ENCODE assay signal across 14 mouse cellular contexts in the genomic region with DNA sequence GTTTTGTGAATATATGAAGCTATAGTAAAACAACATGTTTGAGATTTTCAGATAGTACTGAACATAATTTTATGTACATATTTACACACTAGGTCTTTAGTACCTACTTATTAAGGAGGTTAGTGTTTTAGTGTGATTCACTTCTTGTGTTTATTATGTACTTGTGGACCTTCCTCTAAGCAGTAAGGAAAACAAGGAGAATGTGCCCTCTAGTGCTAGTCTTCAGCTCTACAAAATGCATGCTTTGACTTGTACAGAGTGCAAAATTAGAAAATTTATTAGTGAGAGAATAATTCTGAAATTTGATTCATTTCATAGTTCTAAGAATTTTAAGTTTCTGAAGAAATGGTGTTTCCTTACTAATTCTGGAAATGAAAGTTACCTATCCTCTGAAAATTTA. TPM values are rescaled to one million over a fixed set of nuclear protein-coding genes. Genes with fewer than 3 reads are reported as not detected.
DNase-seq lines count a peak whose midpoint lies in the region; ATAC-seq and TF ChIP-seq lines count a peak whose summit lies in the region.
"Had no signal": no experiment of that assay in that cellular context is flagged by ENCODE, and none has a peak within 500 bp of the region (broad histone marks: within the 10 kb centered on the region; RNA-seq: fewer than 3 reads in every experiment).

No protein-coding gene starts in this region.

- TF ChIP-seq RAD21 in MEL (IDR thresholded peaks at IDR 0.05; ENCODE audit: low read depth, low read length), result peak; percentile 45

- H3K4me2 ChIP-seq in lung, embryonic 14.5 days, result no peak overlapping the region

- ATAC-seq in lung, embryonic 14.5 days (ENCODE audit: insufficient read depth), result no peak

- peaks cover 42% of the 10 kb centered on the region for H3K79me2 ChIP-seq in MEL (ENCODE audit: control insufficient read depth, insufficient read depth, low read length, poor library complexity)

- TF ChIP-seq CTCF in gastrocnemius, adult 2 months (IDR thresholded peaks at IDR 0.05), result peak; percentile 69
- peak; percentile 41; the same call in 1 of the 2 replicates for TF ChIP-seq CTCF in lung, embryonic 14.5 days (IDR thresholded peaks at IDR 0.05; ENCODE audit: low read depth)
- TF ChIP-seq CTCF in MEL (IDR thresholded peaks at IDR 0.05 in 2 of 3, conservative IDR thresholded peaks at IDR 0.05 in 1 of 3; ENCODE audit: control insufficient read depth in 1 of 3, insufficient read depth in 1 of 3, low read depth in 2 of 3, low read length in 3 of 3, poor library complexity in 1 of 3, severe bottlenecking in 1 of 3), result peak in 1 of 3 experiments; percentile 53; a peak in 3 of 6 replicates

- H3K27me3 ChIP-seq in lung, embryonic 14.5 days (ENCODE audit: insufficient read depth, low read length), result no peaks in the 10 kb centered on the region
- no peaks in the 10 kb centered on the region for H3K27me3 ChIP-seq in MEL (ENCODE audit: control insufficient read depth in 1 of 2, insufficient read depth in 2 of 2, low read length in 2 of 2)

- no peaks in the 10 kb centered on the region for H3K9me3 ChIP-seq in lung, embryonic 14.5 days (ENCODE audit: low read depth, low read length)
- H3K9me3 ChIP-seq in MEL (replicated peaks; ENCODE audit: insufficient read depth, low read length), result no peaks in the 10 kb centered on the region
- H3K9me3 ChIP-seq: hindbrain, embryonic 10.5 days; limb, embryonic 10.5 days had no signal

- TF ChIP-seq EP300 in MEL (IDR thresholded peaks at IDR 0.05; ENCODE audit: low read depth in 1 of 2, low read length in 2 of 2), result no peak

- H3K36me3 ChIP-seq in lung, embryonic 14.5 days (ENCODE audit: insufficient read depth), result no peaks in the 10 kb centered on the region
- peaks cover 0 to 10% of the 10 kb centered on the region in 2 experiments; a peak in 2 of 4 replicates for H3K36me3 ChIP-seq in MEL (ENCODE audit: control insufficient read depth in 1 of 2, insufficient read depth in 2 of 2, low read length in 2 of 2)
- H3K36me3 ChIP-seq: hindbrain, embryonic 10.5 days had no signal

- intact Hi-C loops in gastrocnemius, adult 2 months (cut with DNase I), result loop anchor here (2.0 kb wide), 1 partner anchor 258 kb away; no protein-coding TSS in a partner anchor

- DNase-seq in gastrocnemius, adult 2 months, result no peak
- no peak for DNase-seq in gastrocnemius, postnatal 10 days
- DNase-seq in lung, embryonic 14.5 days, result peak; percentile 60
- DNase-seq in lung, adult 18-20 months, result no peak
- peak; percentile 50 for DNase-seq in MEL (ENCODE audit: low read depth, low spot score)
- DNase-seq in lung, postnatal 36 days, result peak; percentile 61
- no peak for DNase-seq in thymus, adult 18-20 months
- no peak for DNase-seq in adrenal gland, postnatal 36 days
- DNase-seq: cerebellum, postnatal 36 days; kidney, adult 8-10 months; right cerebral cortex, adult 18-20 months; thymus, postnatal 4 days had no signal

- peak overlapping the region; percentile 63 for H3K27ac ChIP-seq in gastrocnemius, adult 2 months
- no peak overlapping the region for H3K27ac ChIP-seq in lung, embryonic 14.5 days (ENCODE audit: low read depth)
- H3K27ac ChIP-seq in MEL (ENCODE audit: control insufficient read depth, low read depth, low read length), result no peak overlapping the region
- H3K27ac ChIP-seq: hindbrain, embryonic 10.5 days; limb, embryonic 10.5 days had no signal

- no peak overlapping the region for H3K4me3 ChIP-seq in gastrocnemius, adult 2 months
- H3K4me3 ChIP-seq in lung, embryonic 14.5 days (ENCODE audit: low read depth, low read length), result no peak overlapping the region
- H3K4me3 ChIP-seq in MEL (ENCODE audit: control insufficient read depth in 1 of 2, insufficient read depth in 1 of 2, low read depth in 2 of 2, low read length in 2 of 2), result peak overlapping the region in 1 of 2 experiments; percentile 44; a peak in 1 of 4 replicates
- H3K4me3 ChIP-seq: hindbrain, embryonic 10.5 days; limb, embryonic 10.5 days had no signal

- TF ChIP-seq POLR2A in MEL (IDR thresholded peaks at IDR 0.05; ENCODE audit: control insufficient read depth in 1 of 2, insufficient read depth in 1 of 2, low read depth in 1 of 2, low read length in 2 of 2, poor library complexity in 1 of 2), result no peak

- no peak overlapping the region for H3K9ac ChIP-seq in lung, embryonic 14.5 days
- H3K9ac ChIP-seq in MEL (ENCODE audit: control insufficient read depth, low read depth, low read length, poor library complexity, severe bottlenecking), result no peak overlapping the region

- H3K4me1 ChIP-seq in lung, embryonic 14.5 days (ENCODE audit: insufficient read depth), result peaks cover 5% of the 10 kb centered on the region; the same call in 1 of the 2 replicates
- peaks cover 2 to 5% of the 10 kb centered on the region in 2 experiments; a peak in 3 of 4 replicates for H3K4me1 ChIP-seq in MEL (ENCODE audit: control insufficient read depth in 1 of 2, insufficient read depth in 2 of 2, low read length in 2 of 2)
- H3K4me1 ChIP-seq: limb, embryonic 10.5 days had no signal

TF ChIP-seq in MEL, 35 proteins besides CTCF, POLR2A, EP300 and RAD21:
- TF ChIP-seq ZC3H11A (IDR thresholded peaks at IDR 0.05; ENCODE audit: low read depth, low read length), result 0 out of 2 replicates have a peak, but pooled peaks have one; percentile 19
- TF ChIP-seq HCFC1 (IDR thresholded peaks at IDR 0.05; ENCODE audit: low read depth, low read length), result no peak
- TF ChIP-seq SMC3 (IDR thresholded peaks at IDR 0.05; ENCODE audit: low read depth, low read length), result peak; percentile 49
- peak; percentile 27; the same call in 1 of the 2 replicates for TF ChIP-seq SIN3A (IDR thresholded peaks at IDR 0.05; ENCODE audit: low read length)

RNA-seq across cellular contexts. Expression of a gene that starts 28.6 kb away (rescaled TPM):
- total RNA-seq in gastrocnemius, adult 2 months (2021), result 10 to 100 TPM; 23.2 to 29.1 TPM
- total RNA-seq in gastrocnemius, postnatal 10 days (2021), result 10 to 100 TPM; 48.7 to 65.4 TPM
- 108 and 113 TPM in 2 replicates for polyA plus RNA-seq in lung, embryonic 14.5 days (2014; fragmentation: Nextera tagmentation; extraction: Ambion mirVana)
- total RNA-seq in MEL (2012; rRNA removed), result 59.1 and 62.1 TPM in 2 replicates
- 10 to 100 TPM; 46.5 to 86.6 TPM for polyA plus RNA-seq in MEL (2012; ENCODE audit: insufficient read depth in 1 of 2, insufficient read length in 2 of 2, low read depth in 1 of 2, low replicate concordance in 2 of 2, missing spikeins in 1 of 2)
- total RNA-seq in adrenal gland, postnatal 36 days (2021), result 100 to 1,000 TPM; 102 to 127 TPM

Comparison
In these comparisons a context has a peak if more than half of its experiments do, and no peak if none do; other contexts are left out.
1. DNase-seq: peak in lung, embryonic 14.5 days (single experiment), MEL (single experiment) and lung, postnatal 36 days (single experiment); none in gastrocnemius, adult 2 months (single experiment), gastrocnemius, postnatal 10 days (single experiment), lung, adult 18-20 months (0 of 2), thymus, adult 18-20 months (0 of 2) and adrenal gland, postnatal 36 days (0 of 2).